Mouse (Mus musculus): ENCODE measurements around the gene Sgpl1. TPM values are rescaled to one million over a fixed set of nuclear protein-coding genes. Genes with fewer than 3 reads are reported as not detected.

Gene Sgpl1
- total RNA-seq, 1 experiment from 2014 or later: 69.3 TPM

DNA sequence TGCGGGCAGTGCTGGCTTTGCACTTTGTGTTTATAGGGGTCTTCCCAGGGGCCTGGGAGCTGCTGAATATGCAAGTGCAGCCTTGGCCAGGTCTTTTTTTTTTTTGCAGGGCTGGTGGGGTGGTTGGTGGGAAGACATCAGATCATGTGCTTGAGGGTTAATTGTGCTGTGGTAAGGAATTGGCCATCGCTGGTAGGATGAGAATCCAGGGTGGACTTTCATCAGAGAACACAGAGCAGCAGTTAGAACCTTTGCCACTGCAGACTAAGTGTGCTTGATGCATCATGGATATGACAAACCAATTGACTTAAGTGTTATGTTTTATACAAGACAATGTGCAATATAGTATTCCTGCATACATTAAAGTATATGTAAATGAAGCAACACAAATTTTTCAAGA lies 62.1 kb downstream of the Sgpl1 start:
- DNase-seq: peak; percentile 1

DNA sequence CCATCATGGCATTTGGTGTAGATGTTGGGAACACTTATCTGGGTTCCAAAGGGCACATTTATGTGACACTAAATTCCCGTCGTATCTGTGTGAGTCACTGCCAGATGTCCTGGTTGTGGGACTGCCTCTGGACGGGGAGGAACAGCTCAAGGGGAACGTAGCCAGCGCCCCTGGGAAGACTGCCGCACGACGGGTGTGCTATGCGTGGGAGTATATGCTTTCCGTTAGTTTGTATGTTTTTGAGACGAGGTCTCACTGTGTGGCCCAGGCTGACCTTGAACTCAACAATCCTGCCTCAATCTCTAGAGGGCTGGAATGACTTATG lies 66.6 kb downstream of the Sgpl1 start:
- DNase-seq: no peak

DNA sequence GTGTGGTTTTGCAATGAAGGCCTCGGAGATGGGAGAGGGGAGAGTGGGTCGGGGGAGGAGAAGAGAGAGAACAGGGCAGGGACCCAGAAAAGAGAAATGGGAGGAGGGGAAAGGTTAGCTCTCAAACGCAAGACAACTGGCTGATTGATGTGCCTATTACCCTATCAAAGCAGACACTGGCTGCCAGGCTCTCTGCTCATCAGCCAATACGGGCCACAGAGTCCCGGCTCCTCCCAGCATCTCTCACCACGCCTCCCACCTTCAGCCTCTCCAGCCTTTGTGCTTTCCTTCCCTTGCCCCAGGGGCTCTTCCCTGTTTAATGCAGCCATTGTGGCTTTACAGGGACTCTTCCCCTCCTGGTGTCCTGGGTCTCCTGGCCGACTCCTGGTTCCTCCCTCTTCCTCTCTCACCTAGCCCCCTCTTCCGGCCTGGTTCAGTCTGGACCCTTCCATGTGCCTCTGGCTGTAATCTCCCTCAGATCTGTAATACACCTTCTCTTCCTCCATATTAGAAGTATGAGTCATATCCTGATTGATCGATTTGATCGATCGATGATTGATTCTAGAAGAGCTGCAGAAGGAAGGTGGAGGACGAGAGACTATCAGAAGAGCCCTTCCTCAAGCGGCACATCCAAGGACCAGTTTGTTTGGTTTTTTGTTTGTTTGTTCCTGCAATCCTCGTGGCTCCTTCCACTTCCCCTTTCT lies 67.1 kb downstream of the Sgpl1 start:
- DNase-seq: peak; percentile 77

DNA sequence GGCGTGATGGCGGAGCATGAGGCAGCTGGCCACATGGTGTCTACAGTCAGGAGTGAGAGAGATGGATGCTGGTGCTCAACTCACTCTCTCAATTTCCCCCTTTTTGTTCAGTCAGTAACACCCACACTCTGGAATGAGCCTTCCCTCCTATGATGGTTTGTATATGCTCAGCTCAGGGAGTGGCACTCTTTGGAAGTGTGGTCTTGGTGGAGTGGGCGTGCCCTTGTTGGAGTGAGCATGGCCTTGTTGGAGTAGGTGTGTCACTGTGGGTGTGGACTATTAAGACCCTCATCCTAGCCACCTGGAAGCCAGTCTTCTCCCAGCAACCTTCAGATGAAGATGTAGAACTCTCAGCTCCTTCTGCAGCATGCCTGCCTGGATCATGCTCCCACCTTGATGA lies 71.9 kb downstream of the Sgpl1 start:
- no peak for DNase-seq

DNA sequence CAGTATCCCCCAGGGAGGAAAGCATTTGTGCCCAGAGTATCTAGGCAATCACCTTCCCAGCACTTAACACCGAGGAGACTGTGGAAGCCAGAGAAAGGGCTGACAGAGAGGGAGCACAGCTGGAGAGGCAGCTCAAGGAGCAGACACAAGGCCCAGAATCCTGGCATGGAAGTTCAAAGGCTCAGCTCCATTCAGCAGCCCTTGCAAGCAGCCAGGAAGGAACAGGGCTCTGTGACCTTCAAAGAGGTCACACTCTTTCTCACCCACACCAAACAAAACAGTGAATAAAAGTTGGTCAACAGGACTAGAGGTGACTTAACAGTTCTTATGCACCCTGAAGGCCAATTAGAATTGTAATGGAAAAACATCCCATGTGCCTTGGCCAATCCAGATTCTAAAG lies 72.9 kb downstream of the Sgpl1 start:
- DNase-seq: no peak

DNA sequence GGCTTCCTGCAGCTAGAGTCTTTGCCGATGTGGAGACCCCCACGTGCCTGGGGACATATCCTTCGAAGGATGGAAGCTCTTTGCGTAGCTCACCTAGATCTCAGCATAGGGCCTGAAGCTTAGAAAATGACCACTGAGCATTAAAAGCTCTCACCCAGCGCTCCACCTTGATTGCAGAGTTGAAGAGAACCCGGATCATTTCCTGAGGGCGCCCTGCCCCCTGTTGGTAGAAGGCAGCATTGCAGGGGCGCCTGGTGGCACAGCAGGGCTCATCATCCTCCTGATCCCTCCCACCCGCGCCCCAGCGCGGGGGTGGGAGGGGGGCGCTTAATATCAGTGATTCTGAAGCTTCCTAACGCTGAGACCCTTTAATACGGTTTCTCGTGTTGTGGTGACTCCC lies 75.2 kb downstream of the Sgpl1 start:
- DNase-seq: peak; percentile 71

DNA sequence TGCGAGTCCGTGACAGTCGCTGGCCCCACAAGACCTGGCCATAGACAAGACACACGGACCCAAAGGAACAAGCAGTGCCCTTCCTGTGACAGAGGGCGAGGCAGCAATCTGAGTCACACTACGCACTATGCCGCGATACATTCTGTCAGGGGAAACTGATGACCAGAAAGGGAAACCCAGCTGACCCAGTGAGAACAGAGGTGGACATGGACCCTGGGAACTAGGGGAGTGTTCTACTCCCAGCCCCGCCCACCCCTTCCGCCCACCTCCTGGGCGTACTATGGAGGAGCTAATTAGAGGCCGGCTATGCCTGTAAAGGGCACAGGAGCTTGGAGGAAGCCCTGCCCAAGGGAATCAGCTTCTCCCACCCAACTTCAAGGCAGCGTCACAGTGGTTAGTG lies 78.3 kb downstream of the Sgpl1 start:
- DNase-seq: no peak

DNA sequence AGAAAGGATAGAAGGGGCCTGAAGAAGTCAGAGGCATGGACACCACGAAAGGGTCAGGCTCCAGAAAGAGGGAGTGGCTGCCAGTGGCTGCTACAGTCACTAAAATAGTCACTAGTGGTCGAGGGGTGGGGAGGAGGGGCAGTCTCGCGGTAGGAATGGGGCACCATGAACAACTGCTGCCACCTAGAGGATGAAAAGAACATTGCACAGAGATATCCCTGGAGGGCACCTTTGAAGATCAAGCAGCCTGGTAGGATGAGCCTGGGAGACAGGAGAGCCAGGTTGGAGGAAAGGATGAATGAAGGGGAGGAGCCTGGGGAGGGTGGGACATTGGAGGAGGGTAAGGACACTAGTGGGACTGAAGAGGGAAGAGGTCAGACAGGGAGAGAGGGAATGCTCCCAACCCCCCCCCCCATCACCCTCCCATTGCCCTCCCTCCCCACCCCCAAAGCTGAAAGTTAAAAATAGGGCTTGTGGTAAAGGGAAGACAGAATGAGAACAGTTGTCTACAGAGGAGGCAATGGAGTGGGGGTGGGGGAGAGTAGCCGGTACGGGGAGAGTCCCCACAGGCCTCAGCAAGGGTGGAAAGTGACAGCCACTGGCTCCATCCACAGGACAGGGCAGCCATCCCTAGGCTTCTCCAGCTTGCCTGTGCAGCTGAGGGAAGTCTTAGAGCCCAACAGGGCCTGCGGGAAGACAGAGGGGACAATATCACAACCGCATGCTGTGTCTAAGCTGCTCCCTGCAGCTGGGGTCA lies 78.9 kb downstream of the Sgpl1 start:
- peak; percentile 72 for DNase-seq

DNA sequence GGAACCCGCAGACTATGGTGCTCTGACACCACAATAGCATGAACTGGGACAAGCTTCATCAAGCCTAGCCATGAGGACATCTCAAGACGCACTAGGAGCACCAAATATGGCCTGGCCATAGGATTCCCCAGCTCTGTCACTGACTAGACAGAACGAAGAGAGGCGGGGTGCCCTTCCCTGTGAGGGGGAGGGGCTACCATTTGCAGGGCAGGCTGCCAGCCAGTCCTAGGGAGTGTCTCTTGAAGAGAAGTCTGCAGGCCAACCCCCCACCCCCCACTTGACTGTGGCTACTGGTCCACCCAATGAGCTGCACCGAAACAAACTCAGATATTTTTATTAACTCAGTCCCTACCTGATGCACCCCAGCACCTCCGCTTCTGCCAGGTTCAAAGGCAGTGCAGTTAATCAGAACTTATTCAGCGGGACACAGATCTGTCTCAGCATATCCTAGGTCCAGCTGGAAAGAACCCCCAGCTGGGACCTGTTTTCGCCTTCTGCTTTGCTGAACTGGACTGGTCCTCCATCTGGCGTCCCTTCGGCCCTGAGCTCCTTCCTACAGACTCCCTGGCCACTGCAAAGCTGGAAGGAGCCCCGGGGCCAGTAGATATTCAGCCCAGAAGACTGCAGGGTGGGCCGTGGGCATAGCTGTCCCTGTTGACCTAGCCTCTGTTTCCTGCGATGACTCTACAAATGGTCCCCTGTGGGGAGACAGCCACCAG lies 82.1 kb downstream of the Sgpl1 start:
- DNase-seq: no peak

DNA sequence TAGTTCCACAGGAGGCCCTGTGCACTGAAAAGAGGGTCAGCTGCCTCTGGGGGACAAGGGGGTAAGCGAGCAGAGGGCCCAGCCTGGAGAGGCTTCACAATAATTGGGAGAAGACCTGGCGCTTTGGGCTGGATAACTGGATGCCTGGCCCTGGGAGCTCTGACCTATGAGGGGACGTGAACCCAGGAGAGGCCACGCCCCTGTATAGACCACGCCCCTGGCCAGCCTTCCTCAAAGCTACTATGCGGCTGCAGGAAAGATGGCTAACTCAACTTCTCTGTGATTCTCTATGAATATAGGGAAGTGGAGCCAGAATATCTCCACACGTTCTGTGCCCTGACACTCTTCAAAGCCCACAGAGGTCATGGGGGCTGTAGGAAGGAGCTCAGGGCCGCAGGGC lies 82.9 kb downstream of the Sgpl1 start:
- DNase-seq: peak; percentile 26

DNA sequence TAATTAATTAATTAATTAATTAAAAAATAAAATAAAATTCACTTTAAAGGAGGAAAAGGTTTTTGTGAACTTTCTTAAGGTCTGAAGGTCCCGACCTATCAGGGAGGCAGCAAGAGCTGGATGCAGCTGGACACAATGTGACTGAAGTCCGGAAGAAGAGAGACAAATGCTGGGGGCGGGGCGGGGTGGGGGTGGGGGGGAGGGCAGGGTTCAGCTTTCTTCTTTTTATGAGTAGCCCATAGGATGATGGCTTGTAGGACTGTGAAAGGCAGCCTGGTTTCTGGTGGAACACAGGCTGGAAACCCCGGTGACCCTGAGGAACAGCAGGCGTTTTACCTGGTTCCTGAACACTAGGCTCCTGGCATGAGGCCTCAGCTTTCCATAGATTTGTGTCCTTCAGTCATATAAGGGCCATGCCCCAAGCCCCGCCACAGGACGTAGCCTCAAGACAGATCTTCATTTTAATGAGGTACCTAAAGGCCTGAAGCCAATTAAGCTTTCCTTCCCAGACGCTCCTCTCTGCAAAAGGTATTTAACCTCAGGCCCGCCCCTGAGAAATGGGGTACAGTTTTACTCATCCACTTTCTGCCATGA lies 84.1 kb downstream of the Sgpl1 start:
- no peak for DNase-seq

DNA sequence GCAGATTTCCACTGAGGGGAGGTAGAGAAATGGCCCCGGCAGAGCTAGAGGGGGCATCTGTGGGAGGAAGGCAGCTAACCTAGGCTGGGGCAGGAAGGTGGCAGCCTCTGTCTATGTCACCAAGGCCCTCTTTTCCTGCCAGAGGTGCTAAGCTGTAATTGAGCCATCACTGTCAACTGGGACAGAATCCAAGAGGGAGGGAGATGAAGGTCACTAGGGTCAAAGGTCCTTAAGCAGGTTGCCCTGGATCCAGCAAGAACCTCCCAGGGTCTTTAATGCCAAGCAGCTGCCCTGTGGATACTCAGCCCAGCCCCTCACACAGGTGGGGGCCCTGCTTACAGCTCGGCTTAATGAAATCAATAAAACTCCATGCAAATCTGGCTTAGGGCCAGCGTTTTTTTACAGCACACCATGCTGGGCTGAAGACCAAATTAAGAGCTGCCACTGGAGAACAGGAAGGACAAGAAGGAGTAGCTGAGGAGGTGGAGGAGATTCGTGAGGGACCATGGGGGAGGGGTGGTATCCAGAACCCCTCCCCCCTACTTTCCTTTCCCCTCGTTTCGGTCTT lies 87.9 kb downstream of the Sgpl1 start:
- DNase-seq: no peak

DNA sequence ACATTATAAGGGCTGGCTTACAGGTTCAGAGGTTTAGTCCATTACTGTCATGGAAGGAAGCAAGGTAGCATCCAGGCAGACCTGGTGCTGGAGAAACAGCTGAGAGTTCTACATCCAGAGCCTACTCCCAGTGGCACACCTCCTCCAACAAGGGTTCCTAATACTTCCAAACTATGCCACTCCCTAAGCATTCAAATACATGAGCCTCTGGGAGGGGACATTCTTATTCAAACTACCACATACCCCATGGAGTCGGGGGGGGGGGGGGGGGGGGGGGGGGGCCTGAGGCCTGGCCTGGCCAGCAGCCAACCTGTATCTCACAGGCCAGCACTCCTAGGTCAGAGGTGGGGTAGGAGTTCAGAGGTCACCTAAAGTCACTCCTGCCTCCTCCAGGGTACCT lies 88.4 kb downstream of the Sgpl1 start:
- DNase-seq: no peak

DNA sequence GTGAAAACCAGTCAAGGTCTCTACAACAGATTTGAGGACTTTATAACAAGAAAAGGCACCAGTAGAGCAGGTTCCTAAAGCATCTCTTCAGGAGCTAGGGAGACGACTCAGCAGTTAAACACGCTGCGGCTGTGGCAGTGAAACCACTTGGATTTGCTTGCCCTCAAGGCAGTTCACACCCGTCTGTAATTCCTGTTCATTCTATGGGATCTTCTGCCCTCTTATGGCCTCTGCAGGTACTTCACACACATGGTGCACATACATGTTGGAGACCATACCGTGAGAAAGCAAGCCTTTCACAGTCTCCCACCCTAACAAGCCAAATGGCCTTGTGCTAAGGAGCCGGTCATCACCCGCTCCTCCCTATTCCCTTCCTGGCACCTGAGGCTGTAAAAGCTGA lies 90.8 kb downstream of the Sgpl1 start:
- DNase-seq: no peak

DNA sequence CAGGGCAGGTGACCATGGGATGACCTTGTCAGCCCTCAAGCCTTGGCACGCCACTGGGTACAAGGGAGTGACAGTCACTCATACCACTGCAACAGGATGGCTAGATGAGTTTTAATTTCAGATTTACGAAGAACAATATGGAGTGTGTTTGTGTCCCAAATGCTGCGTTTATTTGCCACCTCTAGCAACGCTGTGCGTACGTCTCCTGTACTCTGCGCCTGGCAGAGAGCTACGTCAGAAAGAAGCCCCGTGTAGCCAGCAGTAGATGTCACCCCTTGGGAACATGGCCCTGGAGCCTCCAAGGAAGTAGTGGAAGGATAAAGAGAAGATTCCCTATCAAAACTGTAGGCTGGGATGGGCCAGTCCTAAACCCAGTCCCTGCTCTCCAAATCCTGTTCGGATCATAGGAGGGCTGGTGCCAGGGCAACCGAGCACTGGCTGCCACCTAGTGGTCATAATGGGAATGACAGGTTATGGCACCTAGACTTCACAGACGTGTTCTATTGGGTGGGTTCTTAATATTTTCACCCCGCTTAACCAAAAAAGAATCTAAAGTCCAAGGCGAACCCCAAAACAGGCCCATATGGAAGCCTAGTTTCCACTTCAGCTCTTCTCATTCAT lies 95.4 kb downstream of the Sgpl1 start:
- DNase-seq: peak; percentile 81

Small RNA genes lying within 50 kb of the gene (microRNA-seq; reads per million reads assigned to microRNA genes)
- 0 reads per million in 2 experiments for gene Gm44308

Other genes starting within 250 kb of the Sgpl1 start
- 21.0 and 68.0 TPM in 2 replicates for gene Pcbd1, start 58.4 kb downstream of the Sgpl1 start, total RNA-seq (2021)
- not detected in 2 replicates for gene Tbata, start 24.3 kb upstream of the Sgpl1 start, total RNA-seq (2021)
- gene Adamts14, start 125.7 kb upstream of the Sgpl1 start, total RNA-seq (2021): 3.0 and 3.1 TPM in 2 replicates
- gene Prf1, start 150.1 kb upstream of the Sgpl1 start, total RNA-seq (2021): 0.22 and 0.26 TPM in 2 replicates
- gene Pald1, start 235.8 kb upstream of the Sgpl1 start, total RNA-seq (2021): 41.8 and 44.5 TPM in 2 replicates

All from adrenal gland, postnatal 14 days (tissue).